Mouse (Mus musculus) megakaryocyte, embryonic 14.5 days (primary cell): ENCODE data around the gene Eaf2.

Source experiments
- FLI1 ChIP-seq: IDR thresholded peaks from 2 replicates; pipeline ENCODE4 v1.6.1; 2012; ENCODE audit warnings: low read length, inconsistent platforms, mixed read lengths
- GATA1 ChIP-seq: IDR thresholded peaks from 3 replicates; pipeline ENCODE4 v1.6.1; 2012; ENCODE audit warnings: mixed read lengths, low read length, inconsistent platforms, borderline replicate concordance

GRCm38 (mm10) chr16:36820016-36820415 is 54.8 kb downstream of the Eaf2 start:
- TF ChIP-seq GATA1 (no peak), FLI1 (no peak)
